Mouse (Mus musculus) ZHBTc4 (cell line): ENCODE measurements around the gene Myg1.

Experiments used
- DNase-seq: peaks from one replicate; pipeline ENCODE4 v3.0.0-alpha.2; 2011; ENCODE audit warnings: low read depth, low spot score

The Myg1 gene

DNA sequence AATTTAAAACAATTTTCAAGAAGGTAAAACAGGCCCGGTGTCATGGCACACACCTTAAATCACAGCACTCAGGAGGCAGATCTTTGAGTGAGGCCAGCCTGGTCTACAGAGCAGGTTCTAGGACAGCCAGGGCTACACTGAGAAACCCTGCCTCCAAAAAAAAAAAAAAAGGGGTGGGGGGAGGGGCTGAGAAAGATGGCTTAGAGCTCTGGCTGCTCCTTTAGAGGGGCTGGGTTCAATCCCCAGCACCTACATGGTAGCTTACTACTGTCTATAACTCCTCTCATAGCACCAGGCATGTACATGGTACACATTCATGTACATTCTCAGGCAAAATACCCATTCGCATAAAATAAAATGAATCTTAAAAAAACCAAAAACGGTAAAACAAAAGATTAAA is 13.0 kb downstream of the Myg1 start:
- DNase-seq = no peak

DNA sequence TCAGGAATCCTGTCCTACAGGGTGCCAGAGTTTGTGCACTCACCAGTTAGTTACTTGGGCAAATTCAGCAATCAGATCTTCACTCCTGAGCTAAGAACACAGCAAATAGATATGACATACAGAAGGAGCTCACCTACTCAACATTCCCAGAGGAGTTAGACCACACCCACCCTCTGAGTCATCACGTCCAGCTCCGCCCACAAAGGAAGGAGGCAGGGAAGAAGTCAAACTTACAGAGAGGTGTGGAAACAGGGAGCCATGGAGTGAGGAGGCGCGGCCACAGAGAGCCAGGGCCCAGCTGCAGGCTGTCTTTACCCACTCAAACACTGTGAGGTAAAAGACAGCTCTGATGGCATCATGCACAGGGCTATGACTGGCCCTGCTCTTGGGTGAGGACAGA is 14.9 kb downstream of the Myg1 start:
- peak; percentile 85 for DNase-seq

DNA sequence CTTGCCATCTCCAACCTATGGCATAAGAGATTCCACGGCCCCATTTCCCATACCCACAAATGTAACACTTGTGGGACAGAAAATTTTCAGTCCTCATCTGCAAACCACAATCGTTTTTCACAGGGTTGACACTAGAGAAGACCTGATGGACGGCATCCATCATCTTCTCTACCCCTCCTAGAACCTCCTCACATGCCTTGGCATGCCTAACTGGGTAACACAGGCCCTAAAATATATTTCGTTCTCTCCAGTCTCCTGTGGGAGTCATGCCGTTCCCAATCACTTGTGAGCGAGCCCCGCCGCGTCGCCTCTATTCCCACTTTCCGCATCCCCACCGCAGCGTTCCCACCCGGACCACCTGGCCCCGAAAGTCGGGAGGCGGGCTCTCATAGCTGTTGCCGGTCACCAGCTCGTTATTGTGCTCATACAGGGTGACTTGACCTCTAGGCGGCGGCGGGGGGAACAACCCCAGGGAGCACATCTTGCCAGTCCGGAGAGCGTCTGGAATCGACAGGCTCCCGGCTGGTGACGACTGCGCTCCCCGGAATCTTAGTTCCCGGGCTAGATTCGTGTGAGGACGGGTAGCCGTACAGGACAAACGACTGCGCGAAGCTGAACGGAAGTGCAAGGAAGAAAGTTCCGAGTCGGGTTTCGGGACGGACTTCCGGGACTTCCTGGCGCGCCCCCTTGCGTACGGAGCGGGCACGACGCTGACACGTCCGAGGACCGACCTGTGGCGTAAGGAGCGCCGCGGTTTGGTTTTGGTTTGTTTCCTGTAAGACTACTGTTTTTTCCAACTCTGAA is 18.8 kb downstream of the Myg1 start, which contains the start of gene Aaas:
Gene Aaas, minus strand, starts transcription at position 634 of the 804 bp plus-strand sequence.
- peak; percentile 98 for DNase-seq

- no peak for DNase-seq
These were observed 19.4 kb downstream of the Myg1 start for GRCm38 (mm10) chr15:102350942-102351291.

DNA sequence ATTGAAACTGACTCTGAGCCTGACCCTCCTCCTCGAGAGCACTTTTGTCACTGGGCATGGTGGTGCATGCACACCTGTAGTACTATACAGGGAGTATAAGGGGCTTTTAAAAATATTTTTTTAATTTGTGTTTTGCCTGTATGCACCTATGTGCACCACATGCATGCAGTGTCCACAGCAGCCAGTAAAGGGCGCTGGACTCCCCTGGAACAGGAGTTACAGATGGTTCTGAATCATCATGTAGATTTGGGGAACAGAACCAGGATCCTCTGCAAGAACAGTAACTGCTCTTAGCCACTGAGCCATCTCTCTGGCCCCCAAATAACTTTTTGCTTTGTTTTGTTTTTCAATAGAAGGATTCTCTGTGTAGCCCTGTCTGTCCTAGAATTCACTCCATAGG is 20.7 kb downstream of the Myg1 start:
- DNase-seq = no peak

- no peak for DNase-seq
These were observed 22.5 kb downstream of the Myg1 start for GRCm38 (mm10) chr15:102353986-102354385.

DNA sequence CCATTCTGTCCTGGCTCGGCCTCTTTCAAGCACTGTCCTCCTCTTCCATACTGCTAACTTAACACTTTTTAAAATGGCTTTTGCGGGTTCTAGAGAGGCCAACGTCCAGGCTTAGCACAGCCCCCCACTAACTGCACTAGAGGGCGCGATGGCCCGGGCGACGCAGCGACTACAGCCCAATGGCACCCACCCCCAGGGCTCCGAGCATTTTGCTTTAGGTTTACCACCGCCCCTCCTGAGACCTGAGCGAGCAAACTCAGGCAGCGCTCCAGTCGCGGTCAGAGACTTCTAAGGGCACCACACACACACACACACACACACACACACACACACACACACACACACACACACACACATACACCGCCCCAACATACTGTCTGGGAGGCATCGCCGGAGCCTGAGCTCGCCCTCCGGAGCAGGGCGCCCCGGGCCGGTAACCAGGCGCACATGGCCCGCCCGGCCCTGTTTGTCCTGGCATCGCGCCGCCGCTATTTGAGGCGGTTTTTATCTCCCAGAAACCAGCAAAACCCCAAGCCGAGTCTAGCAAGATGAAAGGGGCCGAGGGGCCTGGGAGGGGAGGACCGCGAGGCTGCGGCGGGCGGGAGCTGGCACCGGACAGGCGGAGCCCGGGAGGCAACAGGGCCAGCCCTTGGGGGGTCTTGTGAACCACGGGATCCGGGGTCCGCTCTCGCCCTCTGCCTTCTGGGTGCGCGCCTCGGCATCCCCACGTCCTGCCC is 23.8 kb downstream of the Myg1 start:
- DNase-seq = peak; percentile 75

GRCm38 (mm10) chr15:102355871-102356441 is 24.4 kb downstream of the Myg1 start:
- peak; percentile 82 for DNase-seq

- DNase-seq = no peak
These were observed 25.2 kb downstream of the Myg1 start for GRCm38 (mm10) chr15:102356501-102357325.

GRCm38 (mm10) chr15:102358126-102358525 is 26.6 kb downstream of the Myg1 start:
- DNase-seq = peak; percentile 83

DNA sequence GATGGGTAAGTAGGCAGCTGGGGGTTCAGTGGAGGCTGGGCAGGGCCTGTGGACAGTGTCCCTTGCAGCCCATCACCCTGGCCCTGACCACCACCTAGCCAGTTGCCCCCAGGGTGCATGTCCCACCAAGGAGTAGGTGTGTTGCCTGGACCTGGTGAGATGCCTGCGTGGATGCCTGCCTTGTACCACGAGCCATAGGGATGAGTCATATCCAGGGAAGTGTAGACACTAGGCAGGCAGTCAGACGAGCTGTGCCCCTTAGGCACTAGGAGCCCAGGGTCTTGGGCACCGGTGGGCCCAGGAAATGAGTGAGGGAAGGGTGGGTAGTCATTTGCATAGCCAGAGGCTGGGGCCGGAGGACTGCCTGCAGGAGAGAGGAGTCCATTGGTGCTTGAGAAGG is 27.3 kb downstream of the Myg1 start:
- no peak for DNase-seq

DNA sequence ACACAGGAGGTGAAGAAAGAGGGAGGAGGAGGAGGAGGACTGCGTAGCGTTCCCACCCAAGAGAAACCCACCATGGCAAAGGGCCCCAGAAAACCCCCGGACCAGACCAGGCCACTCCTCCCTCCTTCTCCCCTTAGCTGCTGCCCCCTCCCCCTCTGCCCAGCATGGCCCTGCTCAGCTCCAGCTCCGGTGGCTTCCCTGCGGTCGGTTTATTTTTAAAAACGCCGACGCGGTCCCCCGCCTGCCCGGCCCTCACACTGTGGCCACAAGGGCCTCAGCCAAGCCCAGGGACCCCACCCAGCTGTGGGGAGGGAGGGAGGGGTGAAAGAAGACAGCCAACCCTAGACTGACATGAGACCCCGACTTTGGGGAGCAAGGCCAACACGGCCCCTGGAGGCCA is 31.1 kb downstream of the Myg1 start:
- no peak for DNase-seq

GRCm38 (mm10) chr15:102364678-102365077 is 33.2 kb downstream of the Myg1 start:
- no peak for DNase-seq

GRCm38 (mm10) chr15:102366238-102366637 is 34.7 kb downstream of the Myg1 start:
- no peak for DNase-seq

GRCm38 (mm10) chr15:102366733-102367344 is 35.3 kb downstream of the Myg1 start, which contains the start of gene Sp7:
TSS of gene Sp7 (minus strand) at chr15:102367182.
- peak; percentile 23 for DNase-seq

DNA sequence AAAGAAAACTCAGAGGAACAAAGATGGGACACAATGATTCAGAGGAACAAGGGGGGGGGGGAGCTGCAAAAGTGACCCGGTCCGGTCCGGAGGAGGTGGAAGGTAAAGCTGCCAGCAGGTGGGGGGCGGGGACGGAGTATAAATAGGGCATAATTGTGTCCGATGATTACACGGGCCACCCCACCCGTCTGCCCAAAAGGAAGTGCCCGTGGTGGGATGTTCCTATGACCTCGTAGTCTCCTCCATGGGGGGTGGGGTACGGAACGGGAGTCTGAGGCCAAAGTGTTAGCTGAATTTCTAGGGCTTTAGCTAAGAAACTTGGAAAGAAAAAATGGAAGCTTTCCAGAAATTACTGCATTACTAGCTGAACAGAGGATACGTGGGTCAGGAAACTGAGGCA is 38.5 kb downstream of the Myg1 start:
- DNase-seq = no peak

GRCm38 (mm10) chr15:102370727-102371126 is 39.2 kb downstream of the Myg1 start:
- peak; percentile 35 for DNase-seq

DNA sequence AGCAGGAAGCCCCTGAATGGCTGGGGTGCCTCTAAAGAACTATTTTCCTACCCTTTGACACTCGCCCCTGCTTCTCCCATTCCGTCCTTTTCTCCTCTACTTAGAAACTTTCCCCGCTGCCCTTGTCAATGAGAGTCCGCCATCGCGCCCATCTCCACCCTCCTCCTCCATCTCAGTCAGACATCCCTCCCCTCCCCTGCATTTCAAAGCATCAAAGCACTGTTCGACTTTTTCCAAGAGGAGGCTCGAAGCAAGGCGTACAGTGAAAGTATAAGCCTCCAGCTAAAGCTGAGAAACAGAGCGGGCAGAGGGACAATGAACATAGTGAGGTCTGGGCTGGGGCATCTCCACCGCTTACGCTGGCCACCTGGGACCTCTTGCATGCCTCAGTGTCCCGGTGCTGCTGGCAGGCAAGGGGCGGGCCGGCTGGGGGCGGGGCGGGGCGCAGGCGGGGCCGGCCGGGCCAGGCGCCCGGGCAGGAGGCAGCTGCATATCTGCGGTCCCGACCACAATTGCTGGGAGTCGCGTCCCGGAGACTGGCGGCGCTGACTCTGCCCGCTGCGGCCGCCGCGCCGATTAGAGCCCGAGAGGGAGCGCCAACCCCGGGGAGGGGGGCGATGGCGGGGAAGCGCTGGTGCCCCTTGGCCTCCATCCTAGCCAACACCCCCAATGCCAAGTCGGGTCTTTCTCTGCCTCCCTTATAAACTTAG is 45.1 kb downstream of the Myg1 start:
- DNase-seq = peak; percentile 72

GRCm38 (mm10) chr15:102377163-102377543 is 45.6 kb downstream of the Myg1 start:
- peak; percentile 94 for DNase-seq

DNA sequence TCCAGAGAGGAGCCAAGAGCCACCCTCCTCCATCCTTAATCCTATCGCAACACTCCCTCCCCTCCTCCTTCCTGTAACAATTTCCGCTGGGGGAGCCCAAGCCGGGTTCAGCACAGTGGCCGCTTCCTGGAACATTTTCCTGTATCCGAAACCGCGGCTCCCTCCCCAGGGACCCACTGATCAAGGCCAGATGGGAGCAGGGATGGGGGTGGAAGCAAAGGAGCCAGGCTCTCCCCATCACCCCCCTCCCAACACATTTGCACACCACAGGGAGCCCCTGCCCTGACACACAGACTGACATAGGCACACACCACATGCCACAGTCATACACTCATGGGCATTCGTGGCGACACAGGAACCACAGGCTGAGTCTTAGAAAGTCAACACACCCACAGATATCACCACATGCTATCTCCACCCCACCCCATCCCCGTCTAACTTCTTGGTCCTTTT is 46.3 kb downstream of the Myg1 start:
- DNase-seq = peak; percentile 37

GRCm38 (mm10) chr15:102381575-102381974 is 50.1 kb downstream of the Myg1 start:
- peak; percentile 92 for DNase-seq
